Mouse (Mus musculus) small intestine, adult 2 months (tissue): ENCODE data around the gene Stoml2.

Experiments used
- CTCF ChIP-seq: fragments of 200-500 bp; IDR thresholded peaks from 2 replicates; pipeline ENCODE4 v1.5.1; 2012; ENCODE audit warnings: low read depth, mild to moderate bottlenecking, control low read depth, inconsistent platforms, low read length, moderate library complexity, mixed read lengths; ENCODE audit not compliant: insufficient replicate concordance, insufficient read length; ENCODE audit errors: extremely low read depth
- POLR2A ChIP-seq: fragments of 200-500 bp; IDR thresholded peaks from 2 replicates; pipeline ENCODE4 v1.6.1; 2012; ENCODE audit warnings: low read depth, mild to moderate bottlenecking, control low read depth, inconsistent platforms, low read length, moderate library complexity

DNA sequence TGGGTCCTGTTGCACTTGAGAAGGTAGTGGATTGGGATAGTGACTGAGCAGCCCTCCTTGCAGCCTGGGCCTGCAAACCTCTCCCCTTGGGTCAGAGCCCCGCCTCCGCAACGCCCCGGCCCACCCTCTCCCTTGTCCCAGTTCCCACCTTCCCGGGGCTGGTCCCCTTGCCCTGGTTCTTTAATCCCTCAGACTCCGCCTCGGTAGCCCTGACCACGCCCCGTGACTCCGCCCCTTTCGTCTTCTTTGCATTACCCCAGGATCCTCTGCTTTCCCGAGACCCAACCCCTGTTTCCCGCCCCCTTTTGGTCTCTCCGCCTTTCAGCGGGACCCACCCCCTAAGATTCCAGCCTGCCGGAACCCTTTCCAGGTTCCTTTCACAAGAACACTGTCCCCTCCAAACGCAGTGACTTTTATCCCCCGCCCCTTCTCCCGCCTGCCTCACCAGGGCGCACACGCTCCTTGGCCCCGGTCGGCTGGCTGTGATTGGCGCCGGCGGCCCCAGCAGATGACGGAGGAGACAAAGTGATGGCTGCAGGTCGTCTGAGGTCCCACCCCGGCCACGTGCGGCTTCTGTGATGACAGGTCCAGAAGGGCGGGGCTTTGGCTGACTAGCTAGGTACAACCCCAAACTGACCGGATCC is 14.3 kb upstream of the Stoml2 start, which contains the start of gene Fam214b:
- TF ChIP-seq CTCF (no peak), POLR2A (no peak)
